Mouse (Mus musculus) megakaryocyte, embryonic 14.5 days (primary cell): ENCODE data around the gene Fuca2.
"Not testable (repeated sequence)": the region's sequence is repeated elsewhere in the genome, so short reads cannot be mapped to it uniquely, and the experiment has no call there.

Experiments
- FLI1 ChIP-seq: IDR thresholded peaks from 2 replicates; pipeline ENCODE4 v1.6.1; 2012; ENCODE audit warnings: low read length, inconsistent platforms, mixed read lengths
- GATA1 ChIP-seq: IDR thresholded peaks from 3 replicates; pipeline ENCODE4 v1.6.1; 2012; ENCODE audit warnings: mixed read lengths, low read length, inconsistent platforms, borderline replicate concordance

GRCm38 (mm10) chr10:13468025-13468529, 31.3 kb upstream of the Fuca2 start:
- not testable (repeated sequence) for TF ChIP-seq GATA1, FLI1
